Mouse (Mus musculus): Measurements from ENCODE around the gene Synrg. TPM values are rescaled to one million over a fixed set of nuclear protein-coding genes. Genes with fewer than 3 reads are reported as not detected.
A peak's percentile ranks its signal among the peaks of the same experiment; 100 is the strongest.

Synrg gene
- polyA plus RNA-seq, 1 experiment from 2014 or later = 18.8 TPM

DNA sequence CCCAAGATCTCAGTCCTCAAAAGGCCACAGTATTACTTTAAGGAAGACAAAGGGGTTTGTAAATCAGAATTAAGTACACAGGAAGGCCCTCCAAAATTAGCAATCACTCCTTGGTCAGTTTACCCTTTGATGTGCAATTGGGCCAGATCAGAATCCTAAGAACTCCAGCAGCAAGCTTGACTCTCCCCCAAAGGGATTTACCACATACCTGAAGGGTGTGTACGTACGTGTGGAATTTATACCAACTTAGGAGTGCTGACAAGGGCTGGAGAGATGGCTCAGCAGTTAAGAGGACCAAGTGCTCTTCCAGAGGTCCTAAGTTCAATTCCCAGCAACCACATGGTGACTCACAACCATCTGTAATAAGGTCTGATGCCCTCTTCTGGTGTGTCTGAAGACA lies 97.7 kb downstream of the Synrg start:
- ATAC-seq = no peak
- Histone ChIP-seq H3K27ac (ENCODE audit: low read depth, low read length) (no peak overlapping the region), H3K4me2 (ENCODE audit: low read length) (no peak overlapping the region), H3K36me3 (ENCODE audit: control insufficient read depth, insufficient read depth, low read length) (no peaks in the 10 kb centered on the region), H3K4me1 (ENCODE audit: control insufficient read depth, insufficient read depth, low read depth, low read length) (peaks cover 2% of the 10 kb centered on the region; the same call in 1 of the 2 replicates), H3K9me3 (ENCODE audit: control insufficient read depth, low read length) (no peaks in the 10 kb centered on the region), H3K4me3 (ENCODE audit: low read length) (no peak overlapping the region), H3K9ac (ENCODE audit: low read depth, low read length) (no peak overlapping the region), H3K27me3 (replicated peaks; ENCODE audit: control insufficient read depth, insufficient read depth, low read length) (no peaks in the 10 kb centered on the region; the same call in 1 of the 2 replicates)
- WGBS = 94% methylated on average over 2 of the region's 2 CpGs

DNA sequence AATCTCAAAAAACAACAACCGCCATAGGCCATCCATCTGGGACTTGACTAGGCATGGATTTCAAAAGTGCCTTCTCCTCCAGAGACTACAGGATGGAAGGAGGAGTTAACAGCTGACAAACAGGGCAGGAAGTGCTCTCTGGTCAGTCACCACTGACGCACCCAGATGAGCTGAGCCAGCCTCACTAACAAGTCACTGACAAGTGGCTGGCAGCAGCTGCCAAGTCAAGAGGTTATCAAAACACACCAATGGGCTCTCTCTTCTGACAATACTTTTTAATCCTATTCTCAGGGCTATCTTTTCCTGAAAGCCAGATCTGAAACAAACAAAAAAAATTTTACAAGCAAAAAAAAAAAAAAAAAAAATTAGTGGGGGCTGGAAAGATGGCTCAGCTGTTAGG lies 98.6 kb downstream of the Synrg start:
- 58% methylated on average over 2 of the region's 2 CpGs for WGBS
- H3K27ac ChIP-seq (ENCODE audit: low read depth, low read length) = no peak overlapping the region

DNA sequence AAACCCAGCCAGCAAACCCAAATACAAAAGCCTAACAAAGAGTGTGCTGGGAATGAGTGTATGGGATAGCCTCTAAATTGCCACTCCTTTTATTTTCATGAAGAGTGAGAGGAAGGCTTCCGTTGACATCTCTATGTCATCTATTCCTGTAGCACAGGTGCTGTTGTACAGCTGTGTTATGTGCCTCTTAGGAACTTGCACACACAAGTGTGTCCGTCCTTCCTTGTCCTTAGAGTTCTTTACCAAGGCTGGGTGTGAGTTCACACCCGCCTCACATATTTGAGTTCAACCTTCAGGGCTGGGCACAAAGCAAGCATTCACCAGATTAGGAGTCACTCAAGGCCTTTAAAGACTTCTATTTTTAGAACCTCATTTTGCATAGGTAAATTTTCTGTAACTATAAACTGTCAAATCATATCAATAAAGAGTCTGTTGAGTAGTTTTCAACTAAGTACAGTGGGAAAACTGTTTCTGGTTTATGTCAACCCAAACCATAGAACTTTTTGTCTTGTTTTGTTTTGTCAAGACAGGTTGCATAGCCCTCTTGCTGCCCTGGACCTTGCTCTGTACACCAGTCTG lies 99.5 kb downstream of the Synrg start:
- Histone ChIP-seq H3K4me2 (ENCODE audit: low read length) (no peak overlapping the region), H3K4me1 (ENCODE audit: control insufficient read depth, insufficient read depth, low read depth, low read length) (peaks cover 12% of the 10 kb centered on the region), H3K9me3 (ENCODE audit: control insufficient read depth, low read length) (no peaks in the 10 kb centered on the region), H3K4me3 (ENCODE audit: low read length) (no peak overlapping the region), H3K36me3 (ENCODE audit: control insufficient read depth, insufficient read depth, low read length) (no peaks in the 10 kb centered on the region), H3K9ac (ENCODE audit: low read depth, low read length) (no peak overlapping the region), H3K27ac (ENCODE audit: low read depth, low read length) (no peak overlapping the region), H3K27me3 (replicated peaks; ENCODE audit: control insufficient read depth, insufficient read depth, low read length) (peaks cover 2% of the 10 kb centered on the region; the same call in 1 of the 2 replicates)
- WGBS = 91% methylated on average over 3 of the region's 3 CpGs
- ATAC-seq = no peak

More for the DNA sequence above, 98.6 kb downstream of the Synrg start:
- no peaks in the 10 kb centered on the region for H3K36me3 ChIP-seq (ENCODE audit: control insufficient read depth, insufficient read depth, low read length)
- no peaks in the 10 kb centered on the region for H3K9me3 ChIP-seq (ENCODE audit: control insufficient read depth, low read length)
- ATAC-seq = no peak
- H3K4me3 ChIP-seq (ENCODE audit: low read length) = no peak overlapping the region
- peaks cover 10% of the 10 kb centered on the region for H3K4me1 ChIP-seq (ENCODE audit: control insufficient read depth, insufficient read depth, low read depth, low read length)
- H3K4me2 ChIP-seq (ENCODE audit: low read length) = no peak overlapping the region
- H3K9ac ChIP-seq (ENCODE audit: low read depth, low read length) = no peak overlapping the region
- peaks cover 2% of the 10 kb centered on the region; the same call in 1 of the 2 replicates for H3K27me3 ChIP-seq (replicated peaks; ENCODE audit: control insufficient read depth, insufficient read depth, low read length)

DNA sequence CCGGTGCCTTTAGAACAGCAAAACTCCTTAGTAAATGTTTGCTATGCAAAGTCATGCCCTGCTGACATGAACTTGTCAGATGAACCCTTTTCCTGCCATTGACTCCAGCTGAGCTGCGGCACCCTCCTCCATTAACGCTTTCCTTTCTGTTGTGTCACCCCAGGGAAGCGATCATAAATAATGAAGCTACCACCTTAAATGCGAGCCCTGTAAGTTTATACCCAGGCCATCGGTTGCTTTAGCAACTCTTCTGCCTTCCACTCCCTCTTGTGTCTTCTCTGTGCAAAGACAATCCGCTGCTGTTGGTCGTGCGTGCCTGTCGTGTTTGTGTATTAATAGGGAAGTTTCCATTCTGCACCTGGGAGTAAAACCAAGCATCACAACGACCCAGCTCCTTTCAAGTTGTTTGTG lies 101.8 kb downstream of the Synrg start:
- Histone ChIP-seq H3K27me3 (replicated peaks; ENCODE audit: control insufficient read depth, insufficient read depth, low read length) (peaks cover 8% of the 10 kb centered on the region), H3K4me3 (ENCODE audit: low read length) (no peak overlapping the region)
- 1% methylated on average over 11 of the region's 11 CpGs for WGBS

DNA sequence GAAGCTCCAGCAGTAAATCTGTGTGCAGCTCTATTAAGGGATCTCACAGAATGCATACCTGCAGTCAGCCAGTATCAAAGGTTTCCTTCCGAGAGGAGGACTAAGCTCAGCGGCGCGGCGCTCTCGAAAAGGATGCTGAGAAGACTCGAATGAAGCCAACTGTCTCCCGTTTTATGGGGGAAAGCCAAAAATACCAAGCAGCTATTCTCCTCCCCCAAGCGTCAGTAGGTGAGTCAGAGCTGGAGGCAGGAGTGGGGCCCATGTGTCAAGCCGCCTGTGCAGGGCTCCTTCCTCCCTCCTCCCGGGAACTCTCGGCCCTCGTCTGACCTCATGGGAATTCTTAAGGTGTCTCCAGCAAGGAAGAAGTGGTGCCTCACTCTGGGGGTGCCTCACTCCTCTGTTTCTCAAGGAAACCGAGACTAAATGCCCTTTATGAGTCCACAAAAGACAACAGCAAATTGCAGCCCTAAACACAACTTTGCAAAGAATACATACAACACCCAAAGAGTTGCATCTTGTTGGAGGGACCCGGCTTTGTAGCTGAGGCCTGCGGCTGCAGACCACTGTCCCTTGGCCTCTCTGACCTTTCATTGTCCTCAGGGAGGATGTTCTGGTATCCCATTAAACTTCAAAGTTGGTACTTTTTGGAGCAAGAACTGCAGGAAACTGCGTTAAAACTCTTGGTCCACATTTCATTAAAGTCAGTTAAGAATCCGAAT lies 102.9 kb downstream of the Synrg start:
- 3% methylated on average over 18 of the region's 18 CpGs for WGBS
- Histone ChIP-seq H3K36me3 (ENCODE audit: control insufficient read depth, insufficient read depth, low read length) (no peaks in the 10 kb centered on the region), H3K4me1 (ENCODE audit: control insufficient read depth, insufficient read depth, low read depth, low read length) (peaks cover 14% of the 10 kb centered on the region), H3K9ac (ENCODE audit: low read depth, low read length) (no peak overlapping the region; the same call in 1 of the 2 replicates), H3K27me3 (replicated peaks; ENCODE audit: control insufficient read depth, insufficient read depth, low read length) (peaks cover 8% of the 10 kb centered on the region), H3K9me3 (ENCODE audit: control insufficient read depth, low read length) (no peaks in the 10 kb centered on the region), H3K27ac (ENCODE audit: low read depth, low read length) (no peak overlapping the region), H3K4me2 (ENCODE audit: low read length) (peak overlapping the region; percentile 80), H3K4me3 (ENCODE audit: low read length) (peak overlapping the region; percentile 76)
- ATAC-seq = no peak

More for the DNA sequence above, 101.8 kb downstream of the Synrg start:
- no peaks in the 10 kb centered on the region for H3K9me3 ChIP-seq (ENCODE audit: control insufficient read depth, low read length)
- H3K9ac ChIP-seq (ENCODE audit: low read depth, low read length) = no peak overlapping the region
- peaks cover 14% of the 10 kb centered on the region for H3K4me1 ChIP-seq (ENCODE audit: control insufficient read depth, insufficient read depth, low read depth, low read length)
- H3K27ac ChIP-seq (ENCODE audit: low read depth, low read length) = no peak overlapping the region
- no peaks in the 10 kb centered on the region for H3K36me3 ChIP-seq (ENCODE audit: control insufficient read depth, insufficient read depth, low read length)
- ATAC-seq = no peak
- H3K4me2 ChIP-seq (ENCODE audit: low read length) = peak overlapping the region; percentile 8; the same call in 1 of the 2 replicates

DNA sequence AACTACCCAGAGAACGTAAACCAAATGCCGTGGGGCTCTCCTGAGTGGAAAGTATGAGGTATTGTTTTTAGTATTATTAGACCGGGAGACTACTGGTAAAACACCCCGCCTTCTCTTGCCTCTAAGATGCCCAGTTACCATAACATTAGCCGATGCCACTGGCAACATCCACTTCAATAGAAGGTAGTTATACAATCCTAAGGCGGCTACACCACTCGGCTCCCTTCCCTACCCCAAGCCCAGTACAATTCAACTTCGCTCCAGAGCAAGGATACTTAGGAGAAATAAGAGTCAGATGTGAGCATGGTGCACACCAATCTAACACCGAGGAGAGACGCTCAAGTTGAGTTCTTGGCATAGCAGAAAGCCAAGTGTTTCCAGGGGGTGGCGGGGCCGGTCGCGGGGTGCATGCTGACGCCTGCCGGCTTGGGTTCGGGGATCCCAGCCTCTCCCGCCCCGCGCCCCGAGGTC lies 103.5 kb downstream of the Synrg start:
- Histone ChIP-seq H3K9me3 (ENCODE audit: control insufficient read depth, low read length) (no peaks in the 10 kb centered on the region), H3K27ac (ENCODE audit: low read depth, low read length) (peak overlapping the region; percentile 55; the same call in 1 of the 2 replicates), H3K9ac (ENCODE audit: low read depth, low read length) (peak overlapping the region; percentile 76), H3K4me2 (ENCODE audit: low read length) (peak overlapping the region; percentile 80), H3K27me3 (replicated peaks; ENCODE audit: control insufficient read depth, insufficient read depth, low read length) (peaks cover 8% of the 10 kb centered on the region), H3K36me3 (ENCODE audit: control insufficient read depth, insufficient read depth, low read length) (no peaks in the 10 kb centered on the region), H3K4me3 (ENCODE audit: low read length) (peak overlapping the region; percentile 76), H3K4me1 (ENCODE audit: control insufficient read depth, insufficient read depth, low read depth, low read length) (peaks cover 14% of the 10 kb centered on the region)
- under 1% methylated on average over 21 of the region's 21 CpGs for WGBS
- ATAC-seq = peak; percentile 69

DNA sequence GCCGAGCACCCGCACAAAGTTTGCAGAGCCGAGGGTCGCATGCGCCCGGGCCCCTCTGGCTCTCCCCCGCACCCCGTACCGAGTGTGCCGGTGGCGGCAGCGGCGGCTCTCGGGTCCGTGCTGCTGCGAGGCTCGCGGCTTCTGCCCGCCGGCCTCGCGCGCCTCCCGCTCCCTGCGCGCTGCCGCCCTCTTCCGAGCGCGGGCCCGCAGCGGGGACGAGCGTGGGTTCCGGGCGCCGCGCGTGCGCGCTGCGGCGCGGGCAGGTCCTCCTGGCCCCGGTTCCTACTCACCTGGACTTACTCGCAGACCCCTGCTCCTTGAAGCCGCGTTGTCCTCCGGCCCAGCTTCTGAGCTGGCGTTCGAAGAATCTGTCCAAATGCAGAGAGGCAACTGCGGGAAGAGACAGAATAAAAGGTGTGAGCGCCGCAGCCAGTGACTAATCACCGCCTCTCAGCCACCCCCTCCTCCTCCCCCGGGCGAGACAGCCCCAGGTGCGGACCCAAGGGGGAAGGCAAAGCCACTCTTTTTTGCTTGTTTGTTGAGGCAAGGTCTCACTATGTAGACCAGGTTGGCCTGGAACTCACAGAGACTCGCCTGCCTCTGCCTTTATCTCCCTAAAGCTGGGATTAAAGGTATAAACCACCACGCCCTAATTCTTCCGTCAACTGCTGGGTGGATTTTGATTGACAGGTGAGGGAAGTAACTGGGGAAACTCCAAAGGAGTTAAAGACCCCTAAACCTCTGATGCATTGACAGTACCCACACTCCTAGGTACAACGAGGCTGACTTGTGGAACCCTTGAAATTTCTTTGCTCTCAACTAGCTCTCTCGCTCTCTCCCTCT lies 104.2 kb downstream of the Synrg start:
- H3K27me3 ChIP-seq (replicated peaks; ENCODE audit: control insufficient read depth, insufficient read depth, low read length) = peaks cover 8% of the 10 kb centered on the region
- 3% methylated on average over 44 of the region's 63 CpGs for WGBS
- no peaks in the 10 kb centered on the region for H3K9me3 ChIP-seq (ENCODE audit: control insufficient read depth, low read length)
- H3K9ac ChIP-seq (ENCODE audit: low read depth, low read length) = peak overlapping the region; percentile 76
- peak overlapping the region; percentile 80 for H3K4me2 ChIP-seq (ENCODE audit: low read length)
- H3K4me3 ChIP-seq (ENCODE audit: low read length) = peak overlapping the region; percentile 76
- H3K4me1 ChIP-seq (ENCODE audit: control insufficient read depth, insufficient read depth, low read depth, low read length) = peaks cover 14% of the 10 kb centered on the region
- no peaks in the 10 kb centered on the region for H3K36me3 ChIP-seq (ENCODE audit: control insufficient read depth, insufficient read depth, low read length)
- peak; percentile 78 for ATAC-seq
- peak overlapping the region; percentile 55 for H3K27ac ChIP-seq (ENCODE audit: low read depth, low read length)

DNA sequence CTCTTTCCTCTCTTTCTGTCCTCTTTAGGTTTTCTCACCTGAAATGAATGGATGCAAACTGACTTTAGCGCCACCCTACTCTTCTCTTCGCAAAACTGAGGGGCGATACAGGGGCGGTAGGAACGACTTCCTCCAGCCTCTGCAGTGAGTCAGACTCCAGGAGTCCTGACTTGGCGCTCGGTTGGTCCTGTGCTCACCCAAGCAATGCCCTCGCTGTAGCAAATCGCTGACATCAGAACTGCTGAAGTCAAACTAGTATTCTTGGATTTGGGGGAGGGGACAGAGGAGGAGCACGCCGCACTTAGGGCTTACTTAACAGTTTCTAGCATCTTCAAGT lies 104.8 kb downstream of the Synrg start, which contains the start of gene Dusp14:
Dusp14 (minus strand) TSS at position 228 of the 337 bp plus-strand sequence.
- peak within 1 kb of the TSS; percentile 55 for H3K27ac ChIP-seq (ENCODE audit: low read depth, low read length)
- no peaks in the 10 kb centered on the region for H3K9me3 ChIP-seq (ENCODE audit: control insufficient read depth, low read length)
- peak within 1 kb of the TSS; percentile 76 for H3K9ac ChIP-seq (ENCODE audit: low read depth, low read length)
- H3K27me3 ChIP-seq (replicated peaks; ENCODE audit: control insufficient read depth, insufficient read depth, low read length) = peaks cover 8% of the 10 kb centered on the region
- no peaks in the 10 kb centered on the region for H3K36me3 ChIP-seq (ENCODE audit: control insufficient read depth, insufficient read depth, low read length)
- peak within 1 kb of the TSS; percentile 76 for H3K4me3 ChIP-seq (ENCODE audit: low read length)
- H3K4me1 ChIP-seq (ENCODE audit: control insufficient read depth, insufficient read depth, low read depth, low read length) = peaks cover 14% of the 10 kb centered on the region
- peak within 1 kb of the TSS; percentile 80 for H3K4me2 ChIP-seq (ENCODE audit: low read length)
- no peak for ATAC-seq
- 13% methylated on average over 11 of the region's 11 CpGs for WGBS
